Mouse (Mus musculus) urinary bladder, postnatal 36 days (tissue): ENCODE measurements around the gene Gzme.
"Not testable (repeated sequence)": the region's sequence is repeated elsewhere in the genome, so short reads cannot be mapped to it uniquely, and the experiment has no call there.

Experiments used
- DNase-seq, 2 experiments: peaks; one replicate each; pipeline ENCODE4 v3.0.0; 2022; ENCODE audit warnings: low spot score in 2 of 2, mixed read lengths in 1 of 2

Gene Gzme

GRCm38 (mm10) chr14:56120525-56120924 is at the start of gene Gzme:
Gene Gzme, minus strand, starts transcription at chr14:56120625.
- no peak for DNase-seq

GRCm38 (mm10) chr14:56168009-56168408 is 47.6 kb upstream of the Gzme start:
- DNase-seq, result no peak

GRCm38 (mm10) chr14:56162109-56162508 is 41.7 kb upstream of the Gzme start:
- no peak for DNase-seq

GRCm38 (mm10) chr14:56159479-56159878 is 39.1 kb upstream of the Gzme start, which contains the start of gene Gzmg:
Gene Gzmg, minus strand, starts transcription at chr14:56159579.
- DNase-seq, result not testable (repeated sequence)

GRCm38 (mm10) chr14:56155340-56155739 is 34.9 kb upstream of the Gzme start:
- DNase-seq, result no peak

GRCm38 (mm10) chr14:56133675-56134074 is 13.2 kb upstream of the Gzme start:
- not testable (repeated sequence) for DNase-seq

GRCm38 (mm10) chr14:56132508-56132907 is 12.1 kb upstream of the Gzme start, which contains the start of gene Gzmd:
Gene Gzmd, minus strand, starts transcription at chr14:56132608.
- DNase-seq, result not testable (repeated sequence)

GRCm38 (mm10) chr14:56128341-56128740 is 7.9 kb upstream of the Gzme start:
- no peak for DNase-seq

GRCm38 (mm10) chr14:56123516-56123915 is 3.1 kb upstream of the Gzme start:
- DNase-seq, result no peak

GRCm38 (mm10) chr14:56115531-56116310 is 4.7 kb downstream of the Gzme start:
- DNase-seq, result not testable (repeated sequence)

GRCm38 (mm10) chr14:56105447-56106180 is 14.8 kb downstream of the Gzme start:
- DNase-seq, result no peak

GRCm38 (mm10) chr14:56105016-56105415 is 15.4 kb downstream of the Gzme start:
- DNase-seq, result no peak

GRCm38 (mm10) chr14:56103452-56103851 is 17.0 kb downstream of the Gzme start:
- DNase-seq, result no peak

- no peak for DNase-seq
Measured at GRCm38 (mm10) chr14:56102386-56102785, 18.0 kb downstream of the Gzme start, which contains the start of gene Ctsg. Gene Ctsg, minus strand, starts transcription at chr14:56102574.

- no peak for DNase-seq
Measured at GRCm38 (mm10) chr14:56098940-56099339, 21.5 kb downstream of the Gzme start.

GRCm38 (mm10) chr14:56097597-56097996 is 22.8 kb downstream of the Gzme start:
- no peak for DNase-seq

- DNase-seq, result no peak
Measured at GRCm38 (mm10) chr14:56093353-56093752, 27.1 kb downstream of the Gzme start.

- no peak for DNase-seq
Measured at GRCm38 (mm10) chr14:56086711-56087110, 33.7 kb downstream of the Gzme start.

- DNase-seq, result no peak
Measured at GRCm38 (mm10) chr14:56085167-56085566, 35.3 kb downstream of the Gzme start, which contains the start of gene Mcpt8. Gene Mcpt8, minus strand, starts transcription at chr14:56085273.

GRCm38 (mm10) chr14:56082016-56082415 is 38.4 kb downstream of the Gzme start:
- no peak for DNase-seq
